Mouse (Mus musculus) kidney, embryonic 14.5 days (tissue): Measurements from ENCODE around the gene Bclaf3. TPM values are rescaled to one million over a fixed set of nuclear protein-coding genes. Genes with fewer than 3 reads are reported as not detected.
A peak's percentile ranks its signal among the peaks of the same experiment; 100 is the strongest.
"Not testable (repeated sequence)": the region's sequence is repeated elsewhere in the genome, so short reads cannot be mapped to it uniquely, and the experiment has no call there.

Experiments used
- ATAC-seq: fragments of 200-750 bp; cut with Nextera tagmentation; 2 replicates; pipeline ENCODE4 v1.8.0; 2017; ENCODE audit warnings: moderate number of reproducible peaks, mild to moderate bottlenecking, moderate TSS enrichment, moderate library complexity; ENCODE audit not compliant: low FRiP score, low TSS enrichment
- H3K27ac ChIP-seq: fragments of 300-500 bp; sonication (generic); 2 replicates; pipeline ENCODE4 v1.5.1; 2014; ENCODE audit warnings: low read depth, mild to moderate bottlenecking, low read length, moderate library complexity, mixed read lengths
- H3K27me3 ChIP-seq: fragments of 300-500 bp; sonication (generic); 2 replicates; pipeline ENCODE4 v1.6.1; 2014; ENCODE audit warnings: mild to moderate bottlenecking, low read length; ENCODE audit not compliant: control insufficient read depth, insufficient read depth
- H3K36me3 ChIP-seq: fragments of 300-500 bp; sonication (generic); 2 replicates; pipeline ENCODE4 v1.6.1; 2014; ENCODE audit warnings: low read length, mixed read lengths; ENCODE audit not compliant: control insufficient read depth, insufficient read depth
- H3K4me1 ChIP-seq: fragments of 300-500 bp; sonication (generic); 2 replicates; pipeline ENCODE4 v1.6.1; 2014; ENCODE audit warnings: low read length, mixed read lengths; ENCODE audit not compliant: control insufficient read depth, insufficient read depth
- H3K4me2 ChIP-seq: fragments of 300-500 bp; sonication (generic); replicated peaks from 2 replicates; pipeline ENCODE4 v1.6.1; 2014; ENCODE audit warnings: low read depth, mild to moderate bottlenecking, low read length
- H3K4me3 ChIP-seq: fragments of 300-500 bp; sonication (generic); 2 replicates; pipeline ENCODE4 v1.5.1; 2014; ENCODE audit warnings: mild to moderate bottlenecking, low read length
- H3K9ac ChIP-seq: fragments of 300-500 bp; sonication (generic); 2 replicates; pipeline ENCODE4 v1.6.1; 2014; ENCODE audit warnings: low read depth, mild to moderate bottlenecking, low read length, moderate library complexity
- H3K9me3 ChIP-seq: fragments of 300-500 bp; sonication (generic); 2 replicates; pipeline ENCODE4 v1.6.1; 2016; ENCODE audit warnings: low read length; ENCODE audit not compliant: control insufficient read depth
- whole genome bisulfite sequencing: fragments of 180-500 bp; shearing (Covaris S2); extraction: QIAGEN DNeasy Blood & Tissue Kit; methylation state at CpG from one replicate; pipeline ENCODE4 v1.1.7; 2014; 5-methylcytosine and 5-hydroxymethylcytosine counted together
- polyA plus RNA-seq: library from polyadenylated mRNA; unstranded; fragments of >200 nt; fragmentation: Nextera tagmentation; extraction: Ambion mirVana; gene quantifications from 2 replicates; pipeline ENCODE4 v1.2.1, GENCODE M21; 2014

The Bclaf3 gene
- polyA plus RNA-seq, 1 experiment from 2014 or later: 27.7 TPM

DNA sequence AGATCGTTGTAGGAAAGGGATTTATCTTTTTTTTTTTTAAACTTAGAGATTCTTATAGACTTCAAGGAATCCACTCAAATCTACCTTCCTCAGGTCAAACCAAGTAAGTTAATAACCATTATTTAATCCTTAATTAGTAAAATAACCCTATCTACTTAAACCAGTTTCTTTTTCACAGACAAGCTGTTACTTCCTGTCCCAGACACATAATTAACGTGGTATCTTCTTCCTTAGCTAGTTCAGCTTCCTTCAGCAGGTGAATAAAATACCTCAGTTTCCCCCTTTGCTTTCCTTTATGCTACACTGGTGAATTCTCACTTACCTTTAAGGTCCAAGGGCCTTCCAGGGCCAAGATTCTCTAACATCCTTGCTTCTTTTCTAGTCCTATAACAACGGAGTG is 4.7 kb upstream of the Bclaf3 start:
- H3K9me3 ChIP-seq: no peaks in the 10 kb centered on the region
- no peaks in the 10 kb centered on the region for H3K4me1 ChIP-seq
- H3K36me3 ChIP-seq: no peaks in the 10 kb centered on the region
- no peak overlapping the region for H3K4me2 ChIP-seq
- no peaks in the 10 kb centered on the region for H3K27me3 ChIP-seq
- 70% methylated on average over 3 of the region's 3 CpGs for WGBS
- H3K27ac ChIP-seq: no peak overlapping the region
- no peak overlapping the region for H3K4me3 ChIP-seq
- no peak for ATAC-seq
- no peak overlapping the region for H3K9ac ChIP-seq

DNA sequence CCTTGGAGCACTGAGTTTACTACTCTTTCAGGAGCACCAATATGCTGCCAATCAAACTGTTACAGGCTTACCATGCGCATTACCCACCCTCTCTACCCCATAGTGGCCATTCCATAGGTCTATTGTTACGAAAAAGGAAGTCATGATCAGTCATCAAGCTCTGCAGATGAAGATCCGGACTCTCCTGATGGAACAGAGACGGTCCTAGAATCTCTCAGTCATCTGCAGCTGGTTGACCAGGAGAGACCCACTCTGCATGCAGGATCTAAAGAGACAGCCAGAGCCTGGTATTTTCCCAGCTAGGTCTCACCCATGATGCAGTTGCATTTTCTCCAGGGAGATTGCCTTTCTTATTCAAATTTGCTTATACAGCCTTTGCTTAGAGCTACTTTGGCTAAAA is 3.8 kb upstream of the Bclaf3 start:
- WGBS: 82% methylated on average over 4 of the region's 4 CpGs
- H3K4me1 ChIP-seq: no peaks in the 10 kb centered on the region
- no peaks in the 10 kb centered on the region for H3K27me3 ChIP-seq
- H3K9me3 ChIP-seq: no peaks in the 10 kb centered on the region
- no peaks in the 10 kb centered on the region for H3K36me3 ChIP-seq
- no peak overlapping the region for H3K4me3 ChIP-seq
- no peak overlapping the region for H3K4me2 ChIP-seq
- no peak for ATAC-seq
- H3K9ac ChIP-seq: no peak overlapping the region
- no peak overlapping the region for H3K27ac ChIP-seq

DNA sequence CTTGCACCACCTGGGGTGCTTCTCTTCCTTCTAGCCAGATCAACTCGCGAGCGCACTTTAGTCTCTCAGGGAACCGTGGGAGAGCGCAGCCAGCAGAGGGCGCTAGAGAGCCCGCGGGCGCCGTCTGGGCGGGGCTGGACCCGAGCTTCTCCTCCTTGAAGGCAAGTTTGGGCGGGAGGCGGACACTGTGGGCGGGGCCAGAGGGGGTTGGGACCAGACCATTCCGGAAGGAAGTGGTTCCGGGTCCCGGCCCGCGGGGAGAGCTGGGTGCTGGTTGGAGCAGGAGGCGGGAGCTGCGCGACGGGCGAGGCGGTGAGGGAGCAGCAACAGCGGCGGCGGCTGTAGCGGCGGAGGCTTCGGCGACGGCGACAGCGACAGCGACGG is 5.9 kb downstream of the Bclaf3 start:
- no peaks in the 10 kb centered on the region for H3K4me1 ChIP-seq
- peak overlapping the region; percentile 69 for H3K9ac ChIP-seq
- no peaks in the 10 kb centered on the region for H3K27me3 ChIP-seq
- no peaks in the 10 kb centered on the region for H3K9me3 ChIP-seq
- H3K36me3 ChIP-seq: no peaks in the 10 kb centered on the region
- peak overlapping the region; percentile 44 for H3K4me2 ChIP-seq
- peak overlapping the region; percentile 60 for H3K4me3 ChIP-seq
- H3K27ac ChIP-seq: peak overlapping the region; percentile 73
- ATAC-seq: peak; percentile 99
- WGBS: 30% methylated on average over 29 of the region's 38 CpGs

DNA sequence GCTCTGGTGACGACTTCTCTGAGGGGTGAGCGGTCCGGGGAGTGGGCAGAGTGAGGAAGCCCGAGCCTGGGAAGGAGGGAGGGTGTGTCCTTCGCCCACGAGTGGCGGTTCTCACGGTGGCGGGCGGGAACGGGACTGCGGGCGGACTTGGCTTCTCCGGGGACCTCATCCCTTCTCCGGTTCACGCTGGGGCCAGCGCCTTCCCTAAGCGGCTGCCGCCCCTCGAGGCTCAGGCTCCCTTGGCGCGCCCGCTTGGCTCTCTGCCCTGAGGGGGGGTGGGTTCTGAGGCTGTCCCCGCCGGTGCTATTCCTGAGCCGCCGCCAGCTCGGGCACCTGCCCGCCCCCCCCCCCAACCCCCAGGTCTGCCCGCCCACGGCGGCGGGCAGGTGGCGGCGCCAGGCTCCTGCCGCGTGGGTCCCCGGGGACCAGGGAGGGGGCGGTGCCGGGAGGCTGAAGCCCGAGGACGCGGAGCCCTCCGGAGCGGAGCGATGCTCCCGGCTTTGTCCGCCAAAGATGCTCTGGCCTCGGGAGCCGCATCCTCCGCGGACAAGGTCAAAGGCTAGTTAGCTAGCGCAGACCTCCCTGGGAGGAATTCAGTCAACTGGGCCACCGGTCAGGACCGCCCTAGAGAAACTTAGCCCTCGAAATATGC is 6.4 kb downstream of the Bclaf3 start:
- peak overlapping the region; percentile 73 for H3K27ac ChIP-seq
- no peaks in the 10 kb centered on the region for H3K4me1 ChIP-seq
- peak; percentile 85 for ATAC-seq
- 22% methylated on average over 47 of the region's 56 CpGs for WGBS
- no peaks in the 10 kb centered on the region for H3K36me3 ChIP-seq
- H3K9ac ChIP-seq: peak overlapping the region; percentile 69
- H3K27me3 ChIP-seq: no peaks in the 10 kb centered on the region
- no peaks in the 10 kb centered on the region for H3K9me3 ChIP-seq
- peak overlapping the region; percentile 44 for H3K4me2 ChIP-seq
- H3K4me3 ChIP-seq: peak overlapping the region; percentile 60

DNA sequence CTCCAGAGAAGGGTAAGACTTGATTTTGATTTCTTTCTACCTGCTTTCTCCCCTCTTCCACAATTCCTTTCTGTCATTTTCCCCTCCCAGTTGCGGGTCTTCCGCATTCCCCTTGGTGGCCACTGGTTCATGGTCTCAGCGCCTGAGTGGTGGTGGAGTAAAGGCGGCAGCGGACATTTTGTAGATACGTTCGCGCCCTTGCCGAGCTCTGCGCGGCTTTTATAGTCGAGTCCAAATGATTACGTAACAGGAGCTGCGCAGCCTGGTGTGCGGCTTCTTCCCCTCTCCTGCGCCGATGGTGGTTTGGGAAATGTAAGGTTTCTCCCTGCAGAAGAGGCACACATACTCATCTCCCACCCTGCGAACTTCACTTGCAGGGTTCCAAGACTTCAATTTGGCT is 15.4 kb downstream of the Bclaf3 start:
- H3K9ac ChIP-seq: no peak overlapping the region
- H3K4me1 ChIP-seq: no peaks in the 10 kb centered on the region
- no peaks in the 10 kb centered on the region for H3K9me3 ChIP-seq
- ATAC-seq: no peak
- H3K27ac ChIP-seq: no peak overlapping the region
- H3K4me3 ChIP-seq: no peak overlapping the region
- 89% methylated on average over 18 of the region's 18 CpGs for WGBS
- no peak overlapping the region for H3K4me2 ChIP-seq
- peaks cover 2% of the 10 kb centered on the region; the same call in 1 of the 2 replicates for H3K27me3 ChIP-seq
- H3K36me3 ChIP-seq: 0 out of 2 replicates have a peak, but pooled peaks cover 2% of the 10 kb centered on the region

DNA sequence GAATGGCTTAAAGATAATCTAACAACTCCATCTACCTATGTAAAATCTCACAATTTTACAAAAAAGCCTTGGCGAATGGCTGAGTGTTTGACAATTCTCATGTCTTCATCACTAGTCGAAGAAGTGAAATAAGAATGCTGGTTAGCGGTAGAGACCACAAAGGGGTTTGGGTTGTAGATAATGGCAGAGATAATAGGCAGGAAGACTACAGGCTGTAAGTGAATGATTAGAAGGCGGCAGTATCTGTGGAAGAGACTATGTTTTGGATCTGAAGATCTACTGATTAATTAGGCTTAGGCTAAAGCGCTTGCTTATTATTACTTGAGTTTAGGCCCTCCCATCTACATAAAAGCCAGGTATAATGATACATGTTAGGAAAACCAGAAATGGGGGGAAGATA is 20.6 kb downstream of the Bclaf3 start:
- H3K27me3 ChIP-seq: no peaks in the 10 kb centered on the region
- WGBS: 94% methylated on average over 5 of the region's 5 CpGs
- H3K4me3 ChIP-seq: no peak overlapping the region
- no peak overlapping the region for H3K4me2 ChIP-seq
- H3K4me1 ChIP-seq: no peaks in the 10 kb centered on the region
- H3K9me3 ChIP-seq: no peaks in the 10 kb centered on the region
- ATAC-seq: no peak
- H3K9ac ChIP-seq: no peak overlapping the region
- H3K27ac ChIP-seq: no peak overlapping the region
- peaks cover 2% of the 10 kb centered on the region; the same call in 1 of the 2 replicates for H3K36me3 ChIP-seq

DNA sequence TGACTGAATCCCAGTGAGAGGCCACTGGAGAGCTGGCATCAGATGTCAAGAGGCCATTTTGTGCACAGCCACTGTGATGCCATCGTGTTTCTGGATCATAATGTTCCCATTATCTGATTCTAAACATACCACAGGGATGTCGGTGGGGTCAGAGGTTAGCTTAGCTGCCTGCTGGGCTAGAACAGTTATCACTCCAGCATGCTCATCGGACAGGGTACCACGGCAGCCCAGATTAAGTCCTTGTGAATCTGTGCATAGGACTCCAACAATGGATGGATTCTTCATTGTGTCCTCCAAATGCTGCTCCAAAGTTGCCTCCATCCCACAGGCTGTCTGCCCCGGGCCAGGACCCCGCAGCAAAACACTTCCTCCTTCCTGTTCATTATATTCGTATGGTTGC is 58.2 kb downstream of the Bclaf3 start:
- WGBS: 86% methylated on average over 7 of the region's 7 CpGs
- not testable (repeated sequence) for H3K9me3 ChIP-seq, ATAC-seq, H3K9ac ChIP-seq, H3K27ac ChIP-seq, H3K4me3 ChIP-seq, H3K27me3 ChIP-seq, H3K4me2 ChIP-seq, H3K36me3 ChIP-seq, H3K4me1 ChIP-seq

DNA sequence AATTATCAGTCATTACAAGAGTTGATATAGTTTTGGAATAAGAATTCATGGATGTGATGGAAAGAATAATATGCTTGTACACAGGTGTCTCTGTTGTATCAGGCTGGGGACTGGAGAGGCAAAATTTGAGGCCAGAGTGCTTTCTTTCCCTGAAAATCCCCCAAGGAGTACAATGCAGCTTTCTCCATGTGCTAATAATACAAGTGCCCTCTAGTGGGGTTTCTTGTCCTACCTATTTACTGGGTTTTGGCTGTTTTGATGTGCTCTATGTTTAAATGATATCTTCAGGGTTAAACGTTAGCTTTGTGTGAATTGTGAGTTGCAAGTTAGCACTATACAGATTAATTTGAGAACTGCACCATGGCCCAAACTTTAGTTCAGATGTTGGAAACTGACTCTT is 65.1 kb downstream of the Bclaf3 start:
- H3K4me3 ChIP-seq: no peak overlapping the region
- H3K36me3 ChIP-seq: no peaks in the 10 kb centered on the region
- no peak for ATAC-seq
- no peak overlapping the region for H3K9ac ChIP-seq
- no peaks in the 10 kb centered on the region for H3K9me3 ChIP-seq
- WGBS: 78% methylated on average over 1 of the region's 1 CpGs
- no peak overlapping the region for H3K4me2 ChIP-seq
- no peaks in the 10 kb centered on the region for H3K4me1 ChIP-seq
- H3K27ac ChIP-seq: no peak overlapping the region
- H3K27me3 ChIP-seq: no peaks in the 10 kb centered on the region

DNA sequence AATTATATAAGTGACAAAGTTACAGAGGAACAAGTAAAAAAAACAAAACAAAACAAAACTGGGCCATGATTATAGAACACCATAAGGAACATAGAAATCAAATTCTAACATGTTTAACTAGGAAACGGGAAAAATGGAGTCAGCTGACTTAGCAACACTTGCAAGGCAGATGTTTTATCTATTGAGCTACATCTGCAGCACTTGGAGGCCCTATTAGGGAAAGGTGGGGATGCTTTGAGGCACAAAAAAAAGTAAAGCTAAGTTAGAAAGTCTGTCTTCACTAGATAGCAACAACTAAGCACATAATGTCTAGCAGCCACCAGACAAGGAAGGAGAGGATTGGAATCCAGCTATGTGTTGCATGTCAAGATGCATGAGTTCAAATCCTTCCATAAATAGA is 71.0 kb downstream of the Bclaf3 start:
- Histone ChIP-seq H3K4me2 (no peak overlapping the region), H3K36me3 (no peaks in the 10 kb centered on the region), H3K4me3 (no peak overlapping the region), H3K27me3 (no peaks in the 10 kb centered on the region), H3K9ac (no peak overlapping the region), H3K9me3 (no peaks in the 10 kb centered on the region), H3K27ac (no peak overlapping the region), H3K4me1 (no peaks in the 10 kb centered on the region)
- 65% methylated on average over 1 of the region's 1 CpGs for WGBS
- ATAC-seq: no peak
